In genomic region chr2:130414094-130414856, GRCm38 (mm10) we compare ENCODE assay signal across 1 mouse cellular context.
TF ChIP-seq lines count a peak whose summit lies in the region.

No protein-coding gene starts in this region.

TF ChIP-seq in CH12.LX, 34 proteins besides CTCF, POLR2A, EP300 and RAD21 (continued from another document):
- TF ChIP-seq ETS1 (conservative IDR thresholded peaks at IDR 0.05; ENCODE audit: low read depth, low read length): no peak; the same call in 1 of the 2 replicates
- no peak for TF ChIP-seq HCFC1 (IDR thresholded peaks at IDR 0.05; ENCODE audit: low read depth, low read length)
- TF ChIP-seq MAX (IDR thresholded peaks at IDR 0.05; ENCODE audit: low read length): no peak
- no peak for TF ChIP-seq ELF1 (IDR thresholded peaks at IDR 0.05; ENCODE audit: low read depth, low read length)
- TF ChIP-seq JUND (conservative IDR thresholded peaks at IDR 0.05; ENCODE audit: low read depth, low read length): 0 out of 2 replicates have a peak, but pooled peaks have one; percentile 15
- peak; percentile 60; the same call in 1 of the 2 replicates for TF ChIP-seq IRF4 (IDR thresholded peaks at IDR 0.05; ENCODE audit: low read depth, low read length)
- TF ChIP-seq TBP (conservative IDR thresholded peaks at IDR 0.05; ENCODE audit: low read depth, low read length): no peak
- no peak for TF ChIP-seq RCOR1 (conservative IDR thresholded peaks at IDR 0.05; ENCODE audit: low read depth, low read length)
- TF ChIP-seq BHLHE40 (IDR thresholded peaks at IDR 0.05; ENCODE audit: low read depth, low read length): 0 out of 2 replicates have a peak, but pooled peaks have one; percentile 24
- TF ChIP-seq MYC (IDR thresholded peaks at IDR 0.05; ENCODE audit: low read depth, low read length): no peak
- no peak for TF ChIP-seq TCF12 (IDR thresholded peaks at IDR 0.05; ENCODE audit: low read depth, low read length)
- TF ChIP-seq ZKSCAN1 (IDR thresholded peaks at IDR 0.05; ENCODE audit: borderline replicate concordance, low read depth, low read length): no peak
- TF ChIP-seq ZNF384 (IDR thresholded peaks at IDR 0.05; ENCODE audit: low read depth, low read length): 0 out of 2 replicates have a peak, but pooled peaks have one; percentile 32
- TF ChIP-seq ZC3H11A (IDR thresholded peaks at IDR 0.05; ENCODE audit: low read depth, low read length): no peak
- peak; percentile 88 for TF ChIP-seq MEF2A (IDR thresholded peaks at IDR 0.05; ENCODE audit: borderline replicate concordance, low read depth, low read length)
- TF ChIP-seq NELFE (IDR thresholded peaks at IDR 0.05; ENCODE audit: low read depth, low read length): no peak
